Mouse (Mus musculus): ENCODE measurements at regions not wholly inside any gene's neighbourhood (a gene's known extent, or its start where the extent isn't known, plus 50 kb on each side); places are given as distances from the start of the nearest gene placed in this dataset.

- H3K9ac ChIP-seq (replicated peaks; ENCODE audit: low read depth, low read length): no peak overlapping the region
- TF ChIP-seq CTCF (IDR thresholded peaks at IDR 0.05; ENCODE audit: low read depth): no peak
- TF ChIP-seq EP300 (IDR thresholded peaks at IDR 0.05; ENCODE audit: low read depth): no peak
- no peak overlapping the region for H3K4me2 ChIP-seq (ENCODE audit: low read depth, low read length)
- no peaks in the 10 kb centered on the region for H3K27me3 ChIP-seq (ENCODE audit: control insufficient read depth, insufficient read depth, low read length)
- WGBS: 30% methylated on average over 3 of the region's 3 CpGs
- no peak for DNase-seq (ENCODE audit: low spot score)
- no peaks in the 10 kb centered on the region for H3K4me1 ChIP-seq (ENCODE audit: control insufficient read depth, insufficient read depth)
- H3K9me3 ChIP-seq (replicated peaks; ENCODE audit: control insufficient read depth, low read length): 0 out of 2 replicates have a peak, but pooled peaks cover 5% of the 10 kb centered on the region
- no peak overlapping the region for H3K4me3 ChIP-seq (ENCODE audit: low read depth, low read length)
- no peaks in the 10 kb centered on the region for H3K36me3 ChIP-seq (replicated peaks; ENCODE audit: control insufficient read depth, insufficient read depth, low read length)
- no peak overlapping the region for H3K27ac ChIP-seq (ENCODE audit: low read depth)
- ATAC-seq (ENCODE audit: insufficient read depth, low read depth): no peak
Observed at GRCm38 (mm10) chr4:127591540-127591939, 233.6 kb upstream of the Gjb5 start.

GRCm38 (mm10) chr4:127586822-127587221, 228.8 kb upstream of the Gjb5 start:
- Histone ChIP-seq H3K9ac (replicated peaks; ENCODE audit: low read depth, low read length) (no peak overlapping the region), H3K4me1 (ENCODE audit: control insufficient read depth, insufficient read depth) (no peaks in the 10 kb centered on the region), H3K4me2 (ENCODE audit: low read depth, low read length) (no peak overlapping the region), H3K27me3 (ENCODE audit: control insufficient read depth, insufficient read depth, low read length) (no peaks in the 10 kb centered on the region), H3K4me3 (ENCODE audit: low read depth, low read length) (no peak overlapping the region), H3K36me3 (replicated peaks; ENCODE audit: control insufficient read depth, insufficient read depth, low read length) (no peaks in the 10 kb centered on the region), H3K27ac (ENCODE audit: low read depth) (no peak overlapping the region), H3K9me3 (replicated peaks; ENCODE audit: control insufficient read depth, low read length) (0 out of 2 replicates have a peak, but pooled peaks cover 5% of the 10 kb centered on the region)
- 52% methylated on average over 4 of the region's 4 CpGs for WGBS
- TF ChIP-seq EP300 (IDR thresholded peaks at IDR 0.05; ENCODE audit: low read depth) (no peak), CTCF (IDR thresholded peaks at IDR 0.05; ENCODE audit: low read depth) (no peak)
- DNase-seq (ENCODE audit: low spot score) (no peak), ATAC-seq (ENCODE audit: insufficient read depth, low read depth) (no peak)

- H3K36me3 ChIP-seq (replicated peaks; ENCODE audit: control insufficient read depth, insufficient read depth, low read length): no peaks in the 10 kb centered on the region
- TF ChIP-seq CTCF (IDR thresholded peaks at IDR 0.05; ENCODE audit: low read depth) (no peak), EP300 (IDR thresholded peaks at IDR 0.05; ENCODE audit: low read depth) (no peak)
- no peak overlapping the region for H3K4me3 ChIP-seq (ENCODE audit: low read depth, low read length)
- no peak overlapping the region for H3K9ac ChIP-seq (replicated peaks; ENCODE audit: low read depth, low read length)
- H3K4me2 ChIP-seq (ENCODE audit: low read depth, low read length): no peak overlapping the region
- WGBS: 57% methylated on average over 3 of the region's 3 CpGs
- no peaks in the 10 kb centered on the region for H3K4me1 ChIP-seq (ENCODE audit: control insufficient read depth, insufficient read depth)
- H3K9me3 ChIP-seq (replicated peaks; ENCODE audit: control insufficient read depth, low read length): no peaks in the 10 kb centered on the region
- no peak overlapping the region for H3K27ac ChIP-seq (ENCODE audit: low read depth)
- ATAC-seq (ENCODE audit: insufficient read depth, low read depth): no peak
- DNase-seq (ENCODE audit: low spot score): no peak
- no peaks in the 10 kb centered on the region for H3K27me3 ChIP-seq (ENCODE audit: control insufficient read depth, insufficient read depth, low read length)
Observed at GRCm38 (mm10) chr4:127576521-127576920, 218.5 kb upstream of the Gjb5 start.

- no peaks in the 10 kb centered on the region for H3K27me3 ChIP-seq (ENCODE audit: control insufficient read depth, insufficient read depth, low read length)
- ATAC-seq (ENCODE audit: insufficient read depth, low read depth): no peak
- H3K4me1 ChIP-seq (ENCODE audit: control insufficient read depth, insufficient read depth): no peaks in the 10 kb centered on the region
- 76% methylated on average over 5 of the region's 5 CpGs for WGBS
- no peak overlapping the region for H3K4me3 ChIP-seq (ENCODE audit: low read depth, low read length)
- H3K36me3 ChIP-seq (replicated peaks; ENCODE audit: control insufficient read depth, insufficient read depth, low read length): no peaks in the 10 kb centered on the region
- H3K9me3 ChIP-seq (replicated peaks; ENCODE audit: control insufficient read depth, low read length): no peaks in the 10 kb centered on the region
- H3K27ac ChIP-seq (ENCODE audit: low read depth): no peak overlapping the region
- no peak for DNase-seq (ENCODE audit: low spot score)
- H3K9ac ChIP-seq (replicated peaks; ENCODE audit: low read depth, low read length): no peak overlapping the region
- no peak overlapping the region for H3K4me2 ChIP-seq (ENCODE audit: low read depth, low read length)
- TF ChIP-seq EP300 (IDR thresholded peaks at IDR 0.05; ENCODE audit: low read depth) (no peak), CTCF (IDR thresholded peaks at IDR 0.05; ENCODE audit: low read depth) (no peak)
Observed at GRCm38 (mm10) chr4:127562602-127563001, 204.6 kb upstream of the Gjb5 start.

- no peaks in the 10 kb centered on the region for H3K36me3 ChIP-seq (replicated peaks; ENCODE audit: control insufficient read depth, insufficient read depth, low read length)
- H3K9me3 ChIP-seq (replicated peaks; ENCODE audit: control insufficient read depth, low read length): no peaks in the 10 kb centered on the region
- ATAC-seq (ENCODE audit: insufficient read depth, low read depth) (no peak), DNase-seq (ENCODE audit: low spot score) (no peak)
- WGBS: 56% methylated on average over 7 of the region's 7 CpGs
- H3K4me3 ChIP-seq (ENCODE audit: low read depth, low read length): no peak overlapping the region
- no peaks in the 10 kb centered on the region for H3K4me1 ChIP-seq (ENCODE audit: control insufficient read depth, insufficient read depth)
- no peak overlapping the region for H3K4me2 ChIP-seq (ENCODE audit: low read depth, low read length)
- no peak overlapping the region for H3K27ac ChIP-seq (ENCODE audit: low read depth)
- no peaks in the 10 kb centered on the region for H3K27me3 ChIP-seq (ENCODE audit: control insufficient read depth, insufficient read depth, low read length)
- no peak for TF ChIP-seq EP300 (IDR thresholded peaks at IDR 0.05; ENCODE audit: low read depth)
- TF ChIP-seq CTCF (IDR thresholded peaks at IDR 0.05; ENCODE audit: low read depth): no peak
- no peak overlapping the region for H3K9ac ChIP-seq (replicated peaks; ENCODE audit: low read depth, low read length)
Observed at GRCm38 (mm10) chr4:127558572-127558971, 200.6 kb upstream of the Gjb5 start.

GRCm38 (mm10) chr4:127552456-127553225, 194.7 kb upstream of the Gjb5 start:
- TF ChIP-seq CTCF (IDR thresholded peaks at IDR 0.05; ENCODE audit: low read depth): no peak
- TF ChIP-seq EP300 (IDR thresholded peaks at IDR 0.05; ENCODE audit: low read depth): no peak
- no peak for DNase-seq (ENCODE audit: low spot score)

More at GRCm38 (mm10) chr4:127552456-127553225, 194.7 kb upstream of the Gjb5 start:
- no peaks in the 10 kb centered on the region for H3K36me3 ChIP-seq (replicated peaks; ENCODE audit: control insufficient read depth, insufficient read depth, low read length)
- no peak for ATAC-seq (ENCODE audit: insufficient read depth, low read depth)
- H3K27ac ChIP-seq (ENCODE audit: low read depth): no peak overlapping the region
- no peaks in the 10 kb centered on the region for H3K27me3 ChIP-seq (ENCODE audit: control insufficient read depth, insufficient read depth, low read length)
- WGBS: 67% methylated on average over 12 of the region's 12 CpGs
- no peaks in the 10 kb centered on the region for H3K4me1 ChIP-seq (ENCODE audit: control insufficient read depth, insufficient read depth)
- no peaks in the 10 kb centered on the region for H3K9me3 ChIP-seq (replicated peaks; ENCODE audit: control insufficient read depth, low read length)
- H3K4me2 ChIP-seq (ENCODE audit: low read depth, low read length): no peak overlapping the region
- no peak overlapping the region for H3K9ac ChIP-seq (replicated peaks; ENCODE audit: low read depth, low read length)
- H3K4me3 ChIP-seq (ENCODE audit: low read depth, low read length): no peak overlapping the region
